Mouse (Mus musculus) hindlimb bud, embryonic 11.5 days (tissue): ENCODE data around the gene Olfr699.
"Not testable (repeated sequence)": the region's sequence is repeated elsewhere in the genome, so short reads cannot be mapped to it uniquely, and the experiment has no call there.

Experiments used
- DNase-seq: peaks from one replicate; pipeline ENCODE4 v3.0.0-alpha.2; 2012; ENCODE audit warnings: low read depth, low spot score; ENCODE audit errors: extremely low spot score

The Olfr699 gene

DNA sequence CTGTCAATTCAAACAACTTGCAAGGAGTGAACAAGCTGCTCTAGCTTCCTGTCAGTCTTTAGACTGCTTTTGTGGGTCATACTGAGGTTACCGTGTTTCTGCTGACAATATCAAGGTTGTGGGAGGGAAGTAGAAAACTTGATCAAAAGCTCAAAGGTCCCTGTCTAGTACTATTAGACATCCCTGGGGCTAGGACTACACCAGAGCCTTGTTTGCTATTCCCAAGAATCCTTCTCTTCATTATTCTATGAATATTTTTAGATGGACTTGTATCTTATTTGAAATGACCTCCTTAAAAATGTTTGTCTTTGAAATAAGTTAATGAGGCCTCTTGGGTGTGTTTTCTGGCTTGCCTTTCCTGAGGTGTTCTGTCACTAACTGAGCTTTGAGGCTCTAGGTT is at the start of gene Olfr699:
TSS of gene Olfr699 (minus strand) at position 101 of the 400 bp plus-strand sequence.
- no peak for DNase-seq

DNA sequence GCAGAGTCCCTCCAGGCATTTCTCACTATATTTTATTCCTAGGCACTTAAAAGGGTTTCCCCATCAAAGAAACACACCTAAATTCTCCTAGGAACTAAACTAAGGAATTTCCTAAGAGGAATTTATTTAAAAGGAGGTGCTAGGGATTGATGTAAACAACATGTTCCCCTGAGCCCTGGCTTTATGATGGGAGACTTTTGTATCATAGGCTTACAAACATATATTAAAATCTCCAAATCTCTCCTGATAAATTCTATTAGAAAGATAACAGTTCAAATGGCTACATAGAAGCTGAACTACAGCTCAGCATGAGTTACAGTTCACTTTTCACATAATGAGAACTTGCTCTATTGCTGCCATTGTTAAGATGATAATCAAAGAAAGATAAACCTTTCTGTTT is 40.8 kb upstream of the Olfr699 start, which contains the start of gene Olfr702:
TSS of gene Olfr702 (minus strand) at position 101 of the 400 bp plus-strand sequence.
- DNase-seq, result no peak

GRCm38 (mm10) chr7:106818414-106818813 is 25.4 kb upstream of the Olfr699 start:
- no peak for DNase-seq

DNA sequence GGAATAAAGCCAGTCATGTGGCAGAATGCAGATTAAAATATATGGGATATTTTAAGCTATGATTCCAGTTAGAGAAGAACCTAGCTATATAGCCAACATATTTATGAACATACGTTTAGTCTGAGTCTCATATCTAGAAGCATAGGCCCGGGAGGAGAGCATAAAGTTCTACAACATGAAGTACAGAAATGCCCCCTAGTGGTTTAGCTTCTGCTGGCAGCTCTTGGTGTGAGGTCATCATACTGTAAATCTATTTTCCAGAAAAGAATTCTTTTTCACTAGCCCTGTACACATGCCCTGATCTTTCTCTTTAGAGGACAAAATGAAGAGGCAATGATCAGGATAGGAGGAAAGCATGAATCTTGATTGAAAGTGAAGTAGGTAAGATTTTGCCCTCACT is 22.8 kb upstream of the Olfr699 start:
- DNase-seq, result no peak

DNA sequence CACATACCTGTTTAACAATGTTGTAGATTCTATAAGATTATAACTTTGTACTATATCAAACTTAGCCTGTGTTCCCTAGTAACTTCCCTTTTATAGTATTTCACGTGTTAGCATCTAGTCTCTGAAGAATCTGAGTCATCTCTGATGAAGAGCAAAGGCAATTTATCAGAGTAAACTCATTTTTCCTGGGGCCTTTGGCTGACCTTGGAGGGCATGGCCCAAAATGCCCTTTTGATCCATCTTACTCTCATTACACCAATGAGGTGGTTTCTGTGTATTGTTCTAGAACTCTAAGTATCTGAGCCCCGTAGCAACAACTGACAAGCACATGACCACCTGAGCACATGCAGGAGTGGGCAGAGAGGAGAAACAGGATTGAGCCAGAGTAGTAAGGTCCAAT is 20.8 kb upstream of the Olfr699 start, which contains the start of gene Olfr701:
TSS of gene Olfr701 (plus strand) at position 301 of the 400 bp plus-strand sequence.
- DNase-seq, result no peak

DNA sequence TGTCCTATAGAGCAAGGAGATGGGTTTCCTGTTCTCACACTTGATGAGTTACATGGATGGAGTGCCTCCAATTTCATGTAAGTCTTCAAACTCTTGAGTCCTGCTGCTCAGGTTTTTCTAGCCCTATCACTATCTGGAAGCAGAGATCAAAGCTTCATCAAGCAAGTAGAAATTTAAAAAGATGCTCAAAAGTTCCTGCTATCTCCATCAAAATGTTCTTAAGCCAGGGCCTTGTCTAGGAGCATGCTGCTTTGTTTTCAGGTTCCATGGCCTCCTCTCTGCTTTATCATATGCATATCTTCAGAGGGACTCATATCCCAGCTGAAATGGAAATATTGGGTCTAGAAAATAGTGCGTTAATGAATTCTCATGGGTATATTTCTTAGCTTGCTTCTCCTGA is 15.7 kb upstream of the Olfr699 start, which contains the start of gene Olfr700:
TSS of gene Olfr700 (minus strand) at position 101 of the 400 bp plus-strand sequence.
- no peak for DNase-seq

DNA sequence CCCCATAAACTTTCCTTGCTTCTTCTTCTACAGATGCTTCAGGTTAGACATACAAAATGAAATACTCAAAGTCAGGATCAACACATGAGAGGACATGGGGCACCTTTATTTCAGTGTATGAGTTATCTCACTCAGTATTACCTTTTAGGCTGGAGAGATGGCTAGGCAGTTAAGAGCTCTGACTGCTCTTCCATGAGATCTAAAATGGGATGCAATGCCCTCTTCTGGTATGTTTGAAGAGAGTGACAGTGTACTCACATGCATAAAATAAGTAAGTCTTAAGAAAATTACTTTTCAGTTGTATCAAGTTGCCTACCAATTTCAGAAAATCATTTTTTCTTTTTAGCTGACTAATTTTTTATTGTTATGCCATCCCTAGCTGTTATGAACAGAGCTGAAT is 4.7 kb downstream of the Olfr699 start:
- DNase-seq, result no peak

- not testable (repeated sequence) for DNase-seq
Observed at GRCm38 (mm10) chr7:106761008-106761407, 32.0 kb downstream of the Olfr699 start.

DNA sequence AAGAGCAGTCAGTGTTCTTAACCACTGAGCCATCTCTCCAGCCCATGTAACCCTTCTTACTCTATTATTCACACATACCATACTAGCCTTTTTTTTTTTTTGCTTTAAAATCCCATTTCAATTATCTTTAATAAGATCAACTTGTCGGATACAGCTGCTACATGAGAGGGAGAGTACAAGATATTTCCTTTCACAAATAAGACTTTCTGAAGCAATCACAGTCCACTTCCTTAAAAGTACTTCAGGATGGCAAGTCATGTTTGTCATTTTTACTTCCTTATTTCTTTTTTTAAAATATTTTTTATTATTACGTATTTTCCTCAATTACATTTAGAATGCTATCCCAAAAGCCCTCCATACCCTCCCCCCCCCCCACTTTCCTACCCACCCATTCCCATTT is 34.2 kb downstream of the Olfr699 start:
- no peak for DNase-seq

DNA sequence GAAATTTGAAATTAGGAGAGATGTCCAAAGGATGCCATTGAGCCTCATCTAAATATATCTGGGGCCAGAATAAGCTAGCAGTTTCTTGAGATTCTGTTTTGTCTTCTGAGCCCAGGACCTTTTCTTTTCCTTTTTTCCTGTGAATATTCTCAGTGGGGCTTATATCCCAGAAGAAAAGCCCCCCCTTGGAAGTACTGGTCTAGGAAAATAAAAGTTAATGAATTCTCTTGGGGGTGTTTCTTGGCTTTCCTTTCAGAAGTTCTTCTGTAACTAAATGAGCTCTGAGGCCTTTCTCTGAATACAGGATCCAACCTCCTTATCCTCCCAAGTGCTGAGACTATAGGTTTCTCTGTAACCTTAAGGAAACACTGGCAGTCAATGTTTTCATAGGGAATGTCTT is 37.7 kb downstream of the Olfr699 start, which contains the start of gene Olfr698:
TSS of gene Olfr698 (minus strand) at position 101 of the 400 bp plus-strand sequence.
- no peak for DNase-seq

- no peak for DNase-seq
Observed at GRCm38 (mm10) chr7:106745811-106746210, 47.2 kb downstream of the Olfr699 start.

GRCm38 (mm10) chr7:106742343-106742742 is 50.7 kb downstream of the Olfr699 start, which contains the start of gene Olfr697:
TSS of gene Olfr697 (minus strand) at chr7:106742443.
- no peak for DNase-seq
